Mouse (Mus musculus): ENCODE measurements around the gene I830077J02Rik. TPM values are rescaled to one million over a fixed set of nuclear protein-coding genes. Genes with fewer than 3 reads are reported as not detected.
"Not testable (repeated sequence)": the region's sequence is repeated elsewhere in the genome, so short reads cannot be mapped to it uniquely, and the experiment has no call there.

I830077J02Rik gene
- polyA plus RNA-seq, 1 experiment from 2014 or later = 0.64 TPM

- no peak overlapping the region for H3K4me3 ChIP-seq (replicated peaks)
- H3K27me3 ChIP-seq = no peaks in the 10 kb centered on the region
- H3K27ac ChIP-seq = no peak overlapping the region
- no peak overlapping the region for H3K9ac ChIP-seq (replicated peaks)
- no peak overlapping the region for H3K4me2 ChIP-seq
- H3K36me3 ChIP-seq = peaks cover 32% of the 10 kb centered on the region
- H3K4me1 ChIP-seq (replicated peaks) = no peaks in the 10 kb centered on the region
- ATAC-seq (ENCODE audit: insufficient number of reproducible peaks, insufficient read depth, low FRiP score, low TSS enrichment, low read depth) = no peak
- no peaks in the 10 kb centered on the region for H3K9me3 ChIP-seq
- WGBS = 84% methylated on average over 4 of the region's 4 CpGs
Observed at GRCm38 (mm10) chr3:105936111-105936510, 3.6 kb upstream of the I830077J02Rik start.

- Histone ChIP-seq H3K27ac (no peak overlapping the region), H3K36me3 (peaks cover 21% of the 10 kb centered on the region), H3K9me3 (no peaks in the 10 kb centered on the region), H3K4me1 (replicated peaks) (no peaks in the 10 kb centered on the region), H3K4me2 (no peak overlapping the region), H3K9ac (replicated peaks) (no peak overlapping the region), H3K4me3 (replicated peaks) (no peak overlapping the region), H3K27me3 (no peaks in the 10 kb centered on the region)
- no peak for ATAC-seq (ENCODE audit: insufficient number of reproducible peaks, insufficient read depth, low FRiP score, low TSS enrichment, low read depth)
- 95% methylated on average over 5 of the region's 5 CpGs for WGBS
Observed at GRCm38 (mm10) chr3:105935033-105935432, 2.6 kb upstream of the I830077J02Rik start.

DNA sequence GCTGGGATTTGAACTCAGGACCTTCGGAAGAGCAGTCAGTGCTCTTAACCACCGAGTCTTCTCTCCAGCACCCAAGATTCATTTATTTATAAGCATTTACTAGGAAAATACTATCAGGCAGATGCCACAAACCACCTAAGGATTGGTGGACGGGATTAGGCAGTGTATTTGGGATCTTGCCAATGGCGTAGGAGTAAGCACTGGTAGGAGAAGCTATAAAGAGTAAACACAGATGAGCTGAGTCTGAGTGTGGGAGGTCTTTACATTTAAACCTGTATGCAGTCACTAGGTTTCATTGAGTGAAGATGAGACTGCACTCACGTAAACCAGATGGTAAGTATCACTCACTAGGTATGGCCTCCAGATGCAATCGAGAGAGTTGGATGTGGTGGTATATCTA lies 1.5 kb upstream of the I830077J02Rik start:
- no peak for ATAC-seq (ENCODE audit: insufficient number of reproducible peaks, insufficient read depth, low FRiP score, low TSS enrichment, low read depth)
- peaks cover 16% of the 10 kb centered on the region for H3K36me3 ChIP-seq
- no peak overlapping the region for H3K4me3 ChIP-seq (replicated peaks)
- no peaks in the 10 kb centered on the region for H3K27me3 ChIP-seq
- no peak overlapping the region for H3K9ac ChIP-seq (replicated peaks)
- no peak overlapping the region for H3K27ac ChIP-seq
- H3K4me2 ChIP-seq = no peak overlapping the region
- H3K9me3 ChIP-seq = no peaks in the 10 kb centered on the region
- no peaks in the 10 kb centered on the region for H3K4me1 ChIP-seq (replicated peaks)
- 89% methylated on average over 6 of the region's 6 CpGs for WGBS

- no peak overlapping the region for H3K9ac ChIP-seq (replicated peaks)
- H3K4me2 ChIP-seq = no peak overlapping the region
- WGBS = 89% methylated on average over 2 of the region's 2 CpGs
- H3K27me3 ChIP-seq = no peaks in the 10 kb centered on the region
- ATAC-seq (ENCODE audit: insufficient number of reproducible peaks, insufficient read depth, low FRiP score, low TSS enrichment, low read depth) = no peak
- no peaks in the 10 kb centered on the region for H3K4me1 ChIP-seq (replicated peaks)
- H3K4me3 ChIP-seq (replicated peaks) = no peak overlapping the region
- H3K27ac ChIP-seq = no peak overlapping the region
- H3K36me3 ChIP-seq = no peaks in the 10 kb centered on the region
- H3K9me3 ChIP-seq = no peaks in the 10 kb centered on the region
Observed at GRCm38 (mm10) chr3:105931095-105931494, 1.4 kb downstream of the I830077J02Rik start.

GRCm38 (mm10) chr3:105929821-105930220 lies 2.6 kb downstream of the I830077J02Rik start:
- H3K27ac ChIP-seq = no peak overlapping the region
- no peak for ATAC-seq (ENCODE audit: insufficient number of reproducible peaks, insufficient read depth, low FRiP score, low TSS enrichment, low read depth)
- no peaks in the 10 kb centered on the region for H3K4me1 ChIP-seq (replicated peaks)
- no peak overlapping the region for H3K9ac ChIP-seq (replicated peaks)
- H3K36me3 ChIP-seq = no peaks in the 10 kb centered on the region
- 80% methylated on average over 7 of the region's 7 CpGs for WGBS
- no peak overlapping the region for H3K4me3 ChIP-seq (replicated peaks)
- H3K4me2 ChIP-seq = no peak overlapping the region
- H3K27me3 ChIP-seq = no peaks in the 10 kb centered on the region
- H3K9me3 ChIP-seq = no peaks in the 10 kb centered on the region

GRCm38 (mm10) chr3:105928781-105929180 lies 3.7 kb downstream of the I830077J02Rik start:
- H3K9ac ChIP-seq (replicated peaks) = no peak overlapping the region
- H3K27me3 ChIP-seq = no peaks in the 10 kb centered on the region
- no peak overlapping the region for H3K4me2 ChIP-seq
- no peaks in the 10 kb centered on the region for H3K9me3 ChIP-seq
- H3K4me3 ChIP-seq (replicated peaks) = no peak overlapping the region
- no peaks in the 10 kb centered on the region for H3K4me1 ChIP-seq (replicated peaks)
- H3K36me3 ChIP-seq = no peaks in the 10 kb centered on the region
- ATAC-seq (ENCODE audit: insufficient number of reproducible peaks, insufficient read depth, low FRiP score, low TSS enrichment, low read depth) = no peak
- 85% methylated on average over 6 of the region's 6 CpGs for WGBS
- no peak overlapping the region for H3K27ac ChIP-seq

DNA sequence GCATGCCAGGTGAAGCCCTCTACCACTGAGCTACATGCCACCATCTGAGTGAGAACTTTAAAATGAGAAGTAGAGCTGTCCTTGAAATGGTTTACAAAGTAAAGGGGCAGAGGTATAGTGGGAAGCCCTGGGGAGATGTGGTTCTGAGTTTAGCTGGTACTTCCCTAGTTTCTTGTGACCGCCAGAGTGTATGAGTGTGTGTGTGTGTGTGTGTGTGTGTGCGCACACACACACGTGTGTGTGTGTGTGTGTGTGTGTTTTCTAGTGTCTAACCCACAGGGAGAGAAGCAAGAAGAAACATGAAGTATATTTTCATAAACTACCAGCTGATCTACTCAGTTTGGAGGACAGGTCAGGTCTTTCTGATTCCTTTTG lies 4.3 kb downstream of the I830077J02Rik start:
- Histone ChIP-seq H3K4me2 (no peak overlapping the region), H3K9me3 (no peaks in the 10 kb centered on the region), H3K36me3 (no peaks in the 10 kb centered on the region), H3K4me1 (replicated peaks) (no peaks in the 10 kb centered on the region), H3K27ac (no peak overlapping the region), H3K9ac (replicated peaks) (no peak overlapping the region), H3K4me3 (replicated peaks) (no peak overlapping the region), H3K27me3 (no peaks in the 10 kb centered on the region)
- ATAC-seq (ENCODE audit: insufficient number of reproducible peaks, insufficient read depth, low FRiP score, low TSS enrichment, low read depth) = no peak
- WGBS = 89% methylated on average over 3 of the region's 3 CpGs

DNA sequence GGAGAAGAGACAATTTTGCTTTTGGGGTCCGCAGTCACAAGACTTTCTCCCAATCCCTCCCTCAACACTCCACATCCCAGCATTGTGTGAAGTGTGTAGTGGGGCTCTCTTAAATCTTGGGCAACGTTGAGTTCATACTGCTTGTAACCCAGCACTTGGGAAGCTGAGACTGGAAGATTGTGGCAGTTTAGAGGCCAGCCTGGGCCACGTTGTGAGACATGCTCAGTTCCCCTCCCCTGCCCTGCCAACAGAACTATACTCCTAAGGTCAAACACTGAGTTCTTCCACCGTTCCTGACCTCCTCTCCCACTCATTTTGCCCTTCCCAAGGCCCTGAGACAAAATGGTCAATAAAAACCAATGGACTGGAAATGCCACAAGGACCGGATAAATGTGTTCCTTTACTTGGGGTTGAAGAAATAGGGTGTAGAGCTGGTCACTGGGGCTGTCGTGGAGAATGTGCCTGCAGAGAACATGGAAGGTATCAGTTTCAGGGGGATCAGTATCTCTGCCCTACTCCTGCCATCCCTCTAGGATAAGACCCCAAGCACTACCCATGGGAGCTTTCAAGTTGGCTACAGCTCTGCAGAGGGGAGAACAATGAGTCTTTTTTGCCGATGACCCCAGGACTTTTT lies 4.8 kb downstream of the I830077J02Rik start:
- H3K27ac ChIP-seq = no peak overlapping the region
- no peaks in the 10 kb centered on the region for H3K36me3 ChIP-seq
- 81% methylated on average over 7 of the region's 7 CpGs for WGBS
- no peaks in the 10 kb centered on the region for H3K4me1 ChIP-seq (replicated peaks)
- no peak overlapping the region for H3K9ac ChIP-seq (replicated peaks)
- H3K4me2 ChIP-seq = no peak overlapping the region
- H3K27me3 ChIP-seq = no peaks in the 10 kb centered on the region
- no peak overlapping the region for H3K4me3 ChIP-seq (replicated peaks)
- ATAC-seq (ENCODE audit: insufficient number of reproducible peaks, insufficient read depth, low FRiP score, low TSS enrichment, low read depth) = no peak
- H3K9me3 ChIP-seq = no peaks in the 10 kb centered on the region

- Histone ChIP-seq H3K27ac (no peak overlapping the region), H3K4me3 (replicated peaks) (no peak overlapping the region), H3K27me3 (no peaks in the 10 kb centered on the region), H3K9ac (replicated peaks) (no peak overlapping the region), H3K36me3 (no peaks in the 10 kb centered on the region), H3K4me1 (replicated peaks) (no peaks in the 10 kb centered on the region), H3K4me2 (no peak overlapping the region), H3K9me3 (no peaks in the 10 kb centered on the region)
- no peak for ATAC-seq (ENCODE audit: insufficient number of reproducible peaks, insufficient read depth, low FRiP score, low TSS enrichment, low read depth)
- WGBS = 80% methylated on average over 9 of the region's 9 CpGs
Observed at GRCm38 (mm10) chr3:105924616-105925015, 7.8 kb downstream of the I830077J02Rik start.

- Histone ChIP-seq H3K4me2 (no peak overlapping the region), H3K9me3 (no peaks in the 10 kb centered on the region)
- 83% methylated on average over 2 of the region's 2 CpGs for WGBS
Observed at GRCm38 (mm10) chr3:105921959-105922358, 10.5 kb downstream of the I830077J02Rik start.

DNA sequence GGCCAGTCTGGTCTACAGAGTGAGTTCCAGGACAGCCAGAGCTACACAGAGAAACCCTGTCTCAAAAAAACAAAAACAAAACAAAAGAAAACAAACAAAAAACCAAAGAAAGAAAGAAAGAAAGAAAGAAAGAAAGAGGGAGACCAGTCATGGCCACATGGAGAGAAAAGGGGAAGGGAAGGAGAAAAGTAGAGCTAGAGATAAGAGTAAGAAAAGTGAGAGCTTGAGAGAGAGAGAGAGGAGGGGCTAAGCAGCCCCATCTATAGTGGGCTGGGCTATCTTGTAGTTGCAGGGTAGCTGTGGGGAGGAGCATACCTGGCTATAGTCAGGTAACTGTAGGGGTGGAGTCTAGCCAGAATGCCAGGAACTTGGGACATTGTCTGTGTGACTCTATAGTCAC lies 11.7 kb downstream of the I830077J02Rik start:
- H3K9ac ChIP-seq (replicated peaks); ATAC-seq (ENCODE audit: insufficient number of reproducible peaks, insufficient read depth, low FRiP score, low TSS enrichment, low read depth); H3K27me3 ChIP-seq; H3K9me3 ChIP-seq; H3K36me3 ChIP-seq; H3K4me1 ChIP-seq (replicated peaks); H3K4me3 ChIP-seq (replicated peaks); H3K27ac ChIP-seq; H3K4me2 ChIP-seq: not testable (repeated sequence)

More at GRCm38 (mm10) chr3:105921959-105922358, 10.5 kb downstream of the I830077J02Rik start:
- Histone ChIP-seq H3K27ac (no peak overlapping the region), H3K36me3 (no peaks in the 10 kb centered on the region), H3K9ac (replicated peaks) (no peak overlapping the region), H3K4me1 (replicated peaks) (no peaks in the 10 kb centered on the region), H3K4me3 (replicated peaks) (no peak overlapping the region), H3K27me3 (no peaks in the 10 kb centered on the region)
- ATAC-seq (ENCODE audit: insufficient number of reproducible peaks, insufficient read depth, low FRiP score, low TSS enrichment, low read depth) = no peak

- H3K4me2 ChIP-seq = no peak overlapping the region
- no peaks in the 10 kb centered on the region for H3K9me3 ChIP-seq
- H3K36me3 ChIP-seq = no peaks in the 10 kb centered on the region
- no peaks in the 10 kb centered on the region for H3K27me3 ChIP-seq
- H3K9ac ChIP-seq (replicated peaks) = no peak overlapping the region
- no peak overlapping the region for H3K4me3 ChIP-seq (replicated peaks)
- 76% methylated on average over 3 of the region's 3 CpGs for WGBS
- no peaks in the 10 kb centered on the region for H3K4me1 ChIP-seq (replicated peaks)
- H3K27ac ChIP-seq = no peak overlapping the region
- ATAC-seq (ENCODE audit: insufficient number of reproducible peaks, insufficient read depth, low FRiP score, low TSS enrichment, low read depth) = no peak
Observed at GRCm38 (mm10) chr3:105918355-105918745, 14.1 kb downstream of the I830077J02Rik start.

All from limb, embryonic 12.5 days (tissue).